Mouse (Mus musculus) stomach, embryonic 16.5 days (tissue): ENCODE measurements around the gene Mrpl37. TPM values are rescaled to one million over a fixed set of nuclear protein-coding genes. Genes with fewer than 3 reads are reported as not detected.

Experiments
- ATAC-seq: fragments of 200-750 bp; cut with Nextera tagmentation; 2 replicates; pipeline ENCODE4 v1.8.0; 2017; ENCODE audit warnings: moderate number of reproducible peaks, moderate TSS enrichment; ENCODE audit not compliant: insufficient read depth, low FRiP score
- H3K27ac ChIP-seq: fragments of 300-500 bp; sonication (generic); 2 replicates; pipeline ENCODE4 v1.5.1; 2014; ENCODE audit warnings: low read length
- H3K27me3 ChIP-seq: fragments of 300-500 bp; sonication (generic); 2 replicates; pipeline ENCODE4 v1.6.1; 2014; ENCODE audit warnings: low read length, control low read depth, mixed read lengths; ENCODE audit not compliant: control insufficient read depth, insufficient read depth
- H3K36me3 ChIP-seq: fragments of 300-500 bp; sonication (generic); 2 replicates; pipeline ENCODE4 v1.6.1; 2014; ENCODE audit warnings: low read length; ENCODE audit not compliant: control insufficient read depth, insufficient read depth
- H3K4me1 ChIP-seq: fragments of 300-500 bp; sonication (generic); 2 replicates; pipeline ENCODE4 v1.6.1; 2014; ENCODE audit warnings: low read length, control low read depth, mixed read lengths; ENCODE audit not compliant: control insufficient read depth, insufficient read depth
- H3K4me2 ChIP-seq: fragments of 300-500 bp; sonication (generic); 2 replicates; pipeline ENCODE4 v1.6.1; 2014; ENCODE audit warnings: low read depth, low read length, mixed read lengths
- H3K4me3 ChIP-seq: fragments of 300-500 bp; sonication (generic); replicated peaks from 2 replicates; pipeline ENCODE4 v1.5.1; 2014; ENCODE audit warnings: mild to moderate bottlenecking, low read length
- H3K9ac ChIP-seq: fragments of 300-500 bp; sonication (generic); 2 replicates; pipeline ENCODE4 v1.6.1; 2014; ENCODE audit warnings: low read length
- H3K9me3 ChIP-seq: fragments of 300-500 bp; sonication (generic); replicated peaks from 2 replicates; pipeline ENCODE4 v1.6.1; 2016; ENCODE audit warnings: low read length, control low read depth; ENCODE audit not compliant: control insufficient read depth
- WGBS: fragments of 180-500 bp; shearing (Covaris S2); extraction: QIAGEN DNeasy Blood & Tissue Kit; methylation state at CpG from one replicate; pipeline ENCODE4 v1.1.7; 2014; 5-methylcytosine and 5-hydroxymethylcytosine counted together
- polyA plus RNA-seq: library from polyadenylated mRNA; unstranded; fragments of >200 nt; fragmentation: Nextera tagmentation; extraction: Ambion mirVana; gene quantifications from 2 replicates; pipeline ENCODE4 v1.2.1, GENCODE M21; 2015

Gene Mrpl37
- polyA plus RNA-seq, 1 experiment from 2014 or later: 91.8 TPM

DNA sequence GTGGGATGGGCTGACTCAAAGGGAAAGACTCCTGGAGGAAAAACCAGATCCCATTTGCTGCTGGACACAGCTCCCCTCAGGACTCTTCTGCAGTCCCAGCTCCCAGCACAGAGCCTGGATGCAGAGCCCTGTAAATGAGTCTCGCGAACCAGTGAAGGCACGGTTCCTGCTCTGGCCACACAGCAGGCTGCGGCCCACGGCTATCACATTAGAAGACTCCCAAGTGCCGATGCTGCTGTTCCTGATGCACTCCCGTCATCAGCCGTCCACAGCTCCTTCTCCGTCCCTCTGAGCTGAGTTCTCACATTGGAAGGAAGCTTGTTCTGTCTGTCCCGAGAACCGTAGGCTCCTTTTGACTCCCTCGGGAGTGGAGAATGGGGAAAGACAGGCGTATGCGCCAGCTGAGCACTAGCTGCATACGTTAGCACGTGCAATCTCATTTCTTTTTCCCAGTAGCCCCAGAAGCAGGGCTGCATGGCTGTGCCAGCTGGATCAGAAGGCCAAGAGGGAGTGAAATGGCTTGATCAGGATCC lies 30.2 kb upstream of the Mrpl37 start, which contains the start of gene Cdcp2:
Gene Cdcp2, plus strand, starts transcription at position 51 of the 533 bp plus-strand sequence.
- Histone ChIP-seq H3K4me2 (no peak within 1 kb of the TSS), H3K9ac (0 out of 2 replicates have a peak within 1 kb of the TSS, but pooled peaks have one; percentile 19), H3K27me3 (no peaks in the 10 kb centered on the region), H3K36me3 (no peaks in the 10 kb centered on the region), H3K9me3 (no peaks in the 10 kb centered on the region), H3K27ac (no peak within 1 kb of the TSS), H3K4me1 (no peaks in the 10 kb centered on the region), H3K4me3 (no peak within 1 kb of the TSS)
- ATAC-seq: no peak
- 69% methylated on average over 16 of the region's 16 CpGs for WGBS

DNA sequence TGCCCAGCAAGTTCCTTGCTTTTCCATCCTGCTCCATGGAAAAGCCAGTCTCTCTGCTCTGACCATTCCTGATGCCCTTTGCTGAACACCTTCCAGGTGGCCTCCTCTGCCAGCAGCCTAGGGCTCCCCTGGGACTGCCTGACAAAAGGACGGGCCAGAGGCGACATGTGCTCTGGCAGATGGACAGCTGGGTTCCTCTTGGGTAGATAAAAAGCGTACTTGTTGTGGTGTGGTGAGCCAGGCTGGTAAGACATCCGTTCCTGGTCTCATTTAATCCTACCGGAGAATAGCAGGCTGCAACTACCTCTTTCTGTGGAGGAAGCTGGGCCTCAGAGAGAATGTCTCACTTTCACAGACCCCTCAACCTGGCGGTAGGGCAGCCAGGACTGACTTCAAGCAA lies 29.4 kb upstream of the Mrpl37 start:
- no peaks in the 10 kb centered on the region for H3K36me3 ChIP-seq
- WGBS: 52% methylated on average over 6 of the region's 6 CpGs
- no peaks in the 10 kb centered on the region for H3K9me3 ChIP-seq
- no peak overlapping the region for H3K27ac ChIP-seq
- H3K9ac ChIP-seq: no peak overlapping the region
- H3K4me3 ChIP-seq: no peak overlapping the region
- no peak for ATAC-seq
- no peak overlapping the region for H3K4me2 ChIP-seq
- H3K27me3 ChIP-seq: no peaks in the 10 kb centered on the region
- no peaks in the 10 kb centered on the region for H3K4me1 ChIP-seq

DNA sequence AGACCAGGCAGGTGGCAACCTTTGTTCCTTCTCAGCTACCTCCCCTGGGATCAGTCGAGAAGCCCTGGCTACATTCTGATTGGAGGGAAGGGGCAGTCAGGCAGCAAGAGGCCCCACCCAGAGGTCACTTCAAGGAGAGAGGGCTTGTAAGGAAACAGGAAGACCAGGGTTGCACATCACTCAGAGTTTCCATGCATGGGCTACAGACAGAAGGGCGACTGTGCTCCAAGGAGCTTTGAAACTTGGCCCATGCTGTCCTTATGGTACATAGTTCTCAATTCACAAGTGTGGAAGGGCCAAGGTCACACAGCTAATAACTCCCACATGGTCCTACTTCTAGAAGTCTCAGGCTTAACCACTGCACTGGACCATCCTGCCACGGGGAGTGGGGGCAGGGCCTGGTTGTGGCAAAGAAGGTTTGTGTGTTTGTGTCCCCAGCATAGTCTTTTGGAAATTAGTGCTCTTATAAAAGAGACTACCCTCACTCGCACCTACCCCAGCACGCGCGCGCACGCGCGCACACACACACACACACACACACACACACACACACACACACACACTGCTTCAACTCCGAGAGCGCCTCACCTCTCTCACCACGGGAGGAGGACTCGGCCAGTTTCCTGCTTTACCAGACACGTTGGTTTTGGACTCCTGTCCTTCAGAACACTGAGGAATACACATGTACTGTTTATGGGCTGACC lies 28.0 kb upstream of the Mrpl37 start:
- Histone ChIP-seq H3K4me2 (no peak overlapping the region), H3K4me3 (no peak overlapping the region), H3K27ac (no peak overlapping the region), H3K9ac (no peak overlapping the region), H3K36me3 (no peaks in the 10 kb centered on the region), H3K9me3 (no peaks in the 10 kb centered on the region), H3K27me3 (no peaks in the 10 kb centered on the region), H3K4me1 (no peaks in the 10 kb centered on the region)
- WGBS: 72% methylated on average over 16 of the region's 16 CpGs
- no peak for ATAC-seq

DNA sequence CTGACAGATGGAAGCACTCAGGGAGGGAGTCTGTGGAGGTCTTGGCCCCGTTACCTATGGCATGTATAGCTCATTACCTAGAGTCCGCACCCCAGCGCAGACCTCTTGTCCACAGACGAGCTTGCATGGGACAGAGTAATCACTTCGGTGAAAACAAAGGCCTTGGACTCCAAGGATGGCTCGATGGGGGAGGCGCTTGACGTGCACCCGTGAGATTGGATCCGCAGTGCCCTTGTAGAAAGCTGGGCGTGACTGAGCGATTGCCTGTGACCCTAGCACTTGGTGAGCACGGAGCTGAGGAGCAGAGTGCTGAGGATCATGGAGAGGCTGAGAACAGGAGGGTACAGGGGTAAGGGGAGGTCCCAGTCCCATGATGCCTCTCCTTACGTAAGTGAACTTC lies 25.0 kb upstream of the Mrpl37 start:
- Histone ChIP-seq H3K4me3 (no peak overlapping the region), H3K27me3 (no peaks in the 10 kb centered on the region), H3K36me3 (no peaks in the 10 kb centered on the region), H3K4me1 (no peaks in the 10 kb centered on the region), H3K9me3 (no peaks in the 10 kb centered on the region), H3K4me2 (no peak overlapping the region), H3K27ac (no peak overlapping the region), H3K9ac (no peak overlapping the region)
- ATAC-seq: no peak
- 76% methylated on average over 14 of the region's 14 CpGs for WGBS

GRCm38 (mm10) chr4:107084858-107085257 lies 18.2 kb upstream of the Mrpl37 start:
- Histone ChIP-seq H3K4me2 (no peak overlapping the region), H3K9ac (no peak overlapping the region), H3K27ac (no peak overlapping the region), H3K9me3 (no peaks in the 10 kb centered on the region), H3K27me3 (no peaks in the 10 kb centered on the region), H3K4me3 (no peak overlapping the region), H3K4me1 (peaks cover 6% of the 10 kb centered on the region; the same call in 1 of the 2 replicates), H3K36me3 (no peaks in the 10 kb centered on the region)
- 21% methylated on average over 6 of the region's 6 CpGs for WGBS
- 0 out of 2 replicates have a peak, but pooled peaks have one; percentile 35 for ATAC-seq

- 30% methylated on average over 1 of the region's 1 CpGs for WGBS
- Histone ChIP-seq H3K36me3 (no peaks in the 10 kb centered on the region), H3K4me2 (no peak overlapping the region), H3K27ac (no peak overlapping the region), H3K4me3 (no peak overlapping the region), H3K9ac (no peak overlapping the region), H3K27me3 (no peaks in the 10 kb centered on the region), H3K4me1 (peaks cover 6% of the 10 kb centered on the region; the same call in 1 of the 2 replicates), H3K9me3 (no peaks in the 10 kb centered on the region)
- no peak for ATAC-seq
Observed at GRCm38 (mm10) chr4:107084343-107084742, 17.7 kb upstream of the Mrpl37 start.

DNA sequence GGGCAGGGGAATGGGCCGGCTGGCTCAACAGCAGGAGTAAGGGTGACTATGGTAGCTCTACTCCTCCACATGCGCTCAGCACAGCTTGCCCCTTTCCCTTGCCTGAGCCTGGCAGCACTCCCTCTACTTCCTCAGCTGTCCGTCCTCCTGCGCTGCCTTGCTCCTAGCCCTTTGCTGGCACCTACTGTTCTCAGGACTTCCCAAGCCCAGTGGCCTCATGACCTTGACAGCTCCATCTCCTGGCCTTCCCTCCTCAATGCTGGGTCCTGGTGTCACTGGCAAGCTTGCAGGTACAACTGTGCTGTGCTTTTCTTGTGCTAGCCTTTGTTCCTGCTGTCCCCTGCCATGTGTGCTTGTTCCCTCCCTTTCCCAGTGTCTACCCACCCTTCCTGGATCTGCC lies 16.5 kb upstream of the Mrpl37 start:
- H3K4me3 ChIP-seq: no peak overlapping the region
- no peaks in the 10 kb centered on the region for H3K9me3 ChIP-seq
- no peaks in the 10 kb centered on the region for H3K36me3 ChIP-seq
- no peak overlapping the region for H3K27ac ChIP-seq
- ATAC-seq: no peak
- H3K9ac ChIP-seq: no peak overlapping the region
- WGBS: 89% methylated on average over 4 of the region's 4 CpGs
- no peak overlapping the region for H3K4me2 ChIP-seq
- H3K4me1 ChIP-seq: peaks cover 6% of the 10 kb centered on the region; the same call in 1 of the 2 replicates
- no peaks in the 10 kb centered on the region for H3K27me3 ChIP-seq

- Histone ChIP-seq H3K4me1 (peaks cover 6% of the 10 kb centered on the region; the same call in 1 of the 2 replicates), H3K9me3 (no peaks in the 10 kb centered on the region), H3K27ac (no peak overlapping the region), H3K36me3 (no peaks in the 10 kb centered on the region), H3K4me3 (no peak overlapping the region), H3K4me2 (no peak overlapping the region), H3K27me3 (no peaks in the 10 kb centered on the region), H3K9ac (no peak overlapping the region)
- WGBS: 72% methylated on average over 3 of the region's 3 CpGs
- no peak for ATAC-seq
Observed at GRCm38 (mm10) chr4:107082185-107082584, 15.5 kb upstream of the Mrpl37 start.

GRCm38 (mm10) chr4:107079716-107080115 lies 13.0 kb upstream of the Mrpl37 start:
- Histone ChIP-seq H3K9me3 (no peaks in the 10 kb centered on the region), H3K4me2 (no peak overlapping the region), H3K9ac (no peak overlapping the region), H3K27me3 (no peaks in the 10 kb centered on the region), H3K4me1 (peaks cover 6% of the 10 kb centered on the region; the same call in 1 of the 2 replicates), H3K36me3 (no peaks in the 10 kb centered on the region), H3K4me3 (no peak overlapping the region), H3K27ac (no peak overlapping the region)
- no peak for ATAC-seq
